Mouse (Mus musculus): ENCODE data around the gene Gm14305. TPM values are rescaled to one million over a fixed set of nuclear protein-coding genes. Genes with fewer than 3 reads are reported as not detected.

The Gm14305 gene
- polyA plus RNA-seq (2015; fragmentation: Illumina TruSeq; extraction: RNeasy Lipid Tissue Mini Kit (QIAGEN cat#74804); ENCODE audit: insufficient read depth, low read depth, low replicate concordance) = 3.7 TPM

DNA sequence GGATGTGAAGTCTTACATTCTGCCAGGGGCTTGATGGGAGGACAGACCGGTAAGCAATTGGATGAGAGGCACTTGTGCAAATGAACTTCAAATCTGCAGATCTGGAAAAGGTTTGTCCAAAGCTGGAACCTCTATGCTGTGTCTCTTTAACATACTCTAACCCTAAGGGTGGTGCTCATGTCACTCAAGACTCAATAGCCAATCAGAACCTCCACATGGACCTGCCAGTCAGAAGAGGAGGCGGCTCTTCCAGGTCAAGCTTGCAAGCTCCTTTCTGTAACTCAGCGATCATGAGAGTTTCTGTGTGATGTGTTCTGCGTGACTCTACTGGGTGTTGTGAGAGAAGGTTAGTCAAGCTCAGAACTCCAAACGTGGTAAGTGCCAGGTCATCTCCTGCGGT is at the start of gene Gm14305:
Gene Gm14305 (plus strand): TSS at position 278 of the 400 bp plus-strand sequence.

DNA sequence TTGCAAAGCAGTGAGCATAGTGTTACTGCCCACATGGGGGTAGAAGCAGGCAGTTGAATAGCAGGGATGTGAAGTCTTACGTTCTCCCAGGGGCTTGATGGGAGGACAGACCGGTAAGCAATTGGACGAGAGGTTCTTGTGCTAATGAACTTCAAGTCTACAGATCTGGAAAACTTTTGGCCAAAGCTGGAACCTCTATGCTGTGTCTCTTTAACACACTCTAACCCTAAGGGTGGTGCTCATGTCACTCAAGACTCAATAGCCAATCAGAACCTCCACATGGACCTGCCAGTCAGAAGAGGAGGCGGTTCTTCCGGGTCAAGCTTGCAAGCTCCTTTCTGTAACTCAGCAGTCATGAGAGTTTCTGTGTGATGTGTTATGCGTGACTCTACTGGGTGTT is 37.9 kb upstream of the Gm14305 start, which contains the start of gene Zfp973:
Gene Zfp973 (plus strand): TSS at position 301 of the 400 bp plus-strand sequence.

Other genes starting within 250 kb of the Gm14305 start
- not detected for gene Gm14434, start 221.5 kb upstream of the Gm14305 start, polyA plus RNA-seq (2015; fragmentation: Illumina TruSeq; extraction: RNeasy Lipid Tissue Mini Kit (QIAGEN cat#74804); ENCODE audit: insufficient read depth, low read depth, low replicate concordance)
- not detected for gene Zfp967, start 187.3 kb upstream of the Gm14305 start, polyA plus RNA-seq (2015; fragmentation: Illumina TruSeq; extraction: RNeasy Lipid Tissue Mini Kit (QIAGEN cat#74804); ENCODE audit: insufficient read depth, low read depth, low replicate concordance)
- 0.90 TPM for gene Gm14308, start 72.0 kb upstream of the Gm14305 start, polyA plus RNA-seq (2015; fragmentation: Illumina TruSeq; extraction: RNeasy Lipid Tissue Mini Kit (QIAGEN cat#74804); ENCODE audit: insufficient read depth, low read depth, low replicate concordance)
- gene Zfp973, start 37.8 kb upstream of the Gm14305 start, polyA plus RNA-seq (2015; fragmentation: Illumina TruSeq; extraction: RNeasy Lipid Tissue Mini Kit (QIAGEN cat#74804); ENCODE audit: insufficient read depth, low read depth, low replicate concordance) = 1.6 TPM
- gene Gm14295, start 90.3 kb downstream of the Gm14305 start, polyA plus RNA-seq (2015; fragmentation: Illumina TruSeq; extraction: RNeasy Lipid Tissue Mini Kit (QIAGEN cat#74804); ENCODE audit: insufficient read depth, low read depth, low replicate concordance) = 2.9 TPM
- gene Gm14408, start 122.8 kb downstream of the Gm14305 start, polyA plus RNA-seq (2015; fragmentation: Illumina TruSeq; extraction: RNeasy Lipid Tissue Mini Kit (QIAGEN cat#74804); ENCODE audit: insufficient read depth, low read depth, low replicate concordance) = not detected
- 4.0 TPM for gene Gm14296, start 219.5 kb downstream of the Gm14305 start, polyA plus RNA-seq (2015; fragmentation: Illumina TruSeq; extraction: RNeasy Lipid Tissue Mini Kit (QIAGEN cat#74804); ENCODE audit: insufficient read depth, low read depth, low replicate concordance)